Mouse (Mus musculus) liver, adult 2 months (tissue): ENCODE measurements around the gene Mb21d2. TPM values are rescaled to one million over a fixed set of nuclear protein-coding genes. Genes with fewer than 3 reads are reported as not detected.

Experiments
- DNase-seq: peaks from one replicate; pipeline ENCODE4 v3.0.0-alpha.2; 2011; ENCODE audit warnings: low read depth, low spot score; ENCODE audit errors: extremely low read depth
- H3K27ac ChIP-seq: fragments of 200-500 bp; replicated peaks from 2 replicates; pipeline ENCODE4 v1.5.1; 2012; ENCODE audit warnings: low read depth, mild to moderate bottlenecking, control low read depth, inconsistent platforms, low read length; ENCODE audit not compliant: insufficient read depth
- H3K27me3 ChIP-seq: fragments of 200-500 bp; 2 replicates; pipeline ENCODE4 v1.6.1; 2012; ENCODE audit warnings: mild to moderate bottlenecking, moderate library complexity, low read length, inconsistent platforms; ENCODE audit not compliant: control insufficient read depth, insufficient read depth
- H3K36me3 ChIP-seq: fragments of 200-500 bp; 2 replicates; pipeline ENCODE4 v1.6.1; 2012; ENCODE audit warnings: low read length, inconsistent platforms; ENCODE audit not compliant: control insufficient read depth, insufficient read depth
- H3K4me1 ChIP-seq: fragments of 200-500 bp; 2 replicates; pipeline ENCODE4 v1.6.1; 2011; ENCODE audit warnings: low read length; ENCODE audit not compliant: control insufficient read depth, insufficient read depth
- H3K4me3 ChIP-seq: fragments of 200-500 bp; 2 replicates; pipeline ENCODE4 v1.5.1; 2011; ENCODE audit warnings: low read depth, mild to moderate bottlenecking, control low read depth, low read length, moderate library complexity; ENCODE audit not compliant: insufficient read depth
- H3K79me2 ChIP-seq: fragments of 200-500 bp; 2 replicates; pipeline ENCODE4 v1.6.1; 2012; ENCODE audit warnings: inconsistent platforms, mild to moderate bottlenecking, low read length, moderate library complexity; ENCODE audit not compliant: control insufficient read depth, insufficient read depth
- H3K9ac ChIP-seq: fragments of 200-500 bp; 2 replicates; pipeline ENCODE4 v1.6.1; 2012; ENCODE audit warnings: low read depth, mild to moderate bottlenecking, control low read depth, inconsistent platforms, low read length
- CTCF ChIP-seq: fragments of 200-500 bp; IDR thresholded peaks from 2 replicates; pipeline ENCODE4 v1.5.1; 2011; ENCODE audit warnings: low read depth, low read length, control low read depth
- POLR2A ChIP-seq: fragments of 200-500 bp; IDR thresholded peaks from 2 replicates; pipeline ENCODE4 v1.6.1; 2011; ENCODE audit warnings: low read length, control low read depth; ENCODE audit not compliant: insufficient read depth; ENCODE audit errors: extremely low read depth
- WGBS: fragments of 180-500 bp; shearing (Covaris S2); methylation state at CpG from one replicate; pipeline ENCODE4 v1.1.7; 2018; 5-methylcytosine and 5-hydroxymethylcytosine counted together
- polyA plus RNA-seq: library from polyadenylated mRNA; depleted of rRNA; stranded (reverse); fragments of >200 nt; gene quantifications from 2 replicates; pipeline ENCODE4 v1.2.3, GENCODE M21; 2012
- total RNA-seq: library from RNA; depleted of rRNA; stranded (reverse); fragments of >200 nt; gene quantifications from 2 replicates; pipeline ENCODE4 v1.2.3, GENCODE M21; 2014

The Mb21d2 gene
- total and polyA plus RNA-seq, 2 experiments, result 8.6 to 14.1 TPM

DNA sequence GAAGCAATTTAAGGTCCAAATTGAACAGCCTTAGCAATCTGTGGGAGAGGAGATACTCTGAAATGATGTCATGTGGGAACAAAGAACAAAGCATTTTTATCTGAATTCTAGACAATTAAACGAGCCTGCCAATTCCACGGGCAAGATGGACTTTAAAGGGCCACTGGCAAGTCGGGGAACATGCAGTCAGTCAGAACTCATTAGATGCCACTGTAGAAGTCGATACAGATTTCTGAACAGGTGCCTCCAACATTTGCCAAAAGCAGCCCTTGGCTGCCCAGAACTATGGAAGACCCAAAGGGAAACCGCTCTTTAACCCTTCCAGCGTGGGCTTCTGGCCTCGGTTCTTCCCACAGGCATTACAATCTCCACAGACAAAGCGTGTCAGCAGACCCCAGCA is 45.8 kb downstream of the Mb21d2 start:
- no peak for DNase-seq
- Histone ChIP-seq H3K4me3 (no peak overlapping the region), H3K27ac (no peak overlapping the region), H3K27me3 (no peaks in the 10 kb centered on the region), H3K79me2 (peaks cover 35% of the 10 kb centered on the region; the same call in 1 of the 2 replicates), H3K4me1 (peaks cover 45% of the 10 kb centered on the region), H3K9ac (no peak overlapping the region), H3K36me3 (no peaks in the 10 kb centered on the region)
- 70% methylated on average over 8 of the region's 8 CpGs for WGBS
- no peak for TF ChIP-seq CTCF
- no peak for TF ChIP-seq POLR2A

DNA sequence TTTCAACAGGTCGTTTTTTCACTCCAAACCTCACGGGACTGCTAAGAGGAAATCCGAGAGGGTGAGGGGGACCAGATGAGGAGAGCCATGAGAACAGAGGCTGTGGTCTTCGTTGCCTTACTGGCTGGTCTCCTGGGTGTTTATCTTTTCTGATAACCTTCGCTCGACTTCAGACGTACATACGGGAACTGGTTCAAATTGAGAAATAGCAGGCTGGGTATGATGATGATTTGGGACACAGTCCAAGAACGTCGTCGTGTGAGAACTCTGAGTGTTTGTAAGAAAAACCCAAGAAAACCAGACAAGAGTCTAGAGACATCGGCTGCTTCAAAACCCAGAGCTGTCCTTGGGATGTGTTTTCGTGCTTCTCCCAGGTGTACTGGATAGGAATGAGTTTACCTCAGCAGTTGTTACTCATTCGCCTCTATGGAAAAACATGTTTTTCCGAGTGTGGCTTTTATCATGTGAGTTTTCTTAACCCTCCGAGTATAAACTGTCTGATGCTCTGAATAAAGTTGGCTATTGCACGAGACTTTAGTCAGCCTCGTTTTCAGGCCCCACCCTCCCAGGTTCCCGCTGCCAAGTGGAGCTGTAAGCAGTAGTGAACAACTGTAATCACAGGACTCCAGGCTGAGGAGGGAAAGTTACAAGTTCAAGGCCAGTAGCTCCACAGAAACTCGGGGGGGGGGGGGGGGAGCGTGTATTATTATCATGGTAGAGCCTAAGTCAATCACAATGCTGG is 46.6 kb downstream of the Mb21d2 start:
- Histone ChIP-seq H3K79me2 (peaks cover 39% of the 10 kb centered on the region; the same call in 1 of the 2 replicates), H3K27ac (peak overlapping the region; percentile 43; the same call in 1 of the 2 replicates), H3K4me1 (peaks cover 45% of the 10 kb centered on the region), H3K36me3 (no peaks in the 10 kb centered on the region), H3K27me3 (no peaks in the 10 kb centered on the region), H3K9ac (0 out of 2 replicates have a peak overlapping the region, but pooled peaks have one; percentile 24), H3K4me3 (no peak overlapping the region)
- TF ChIP-seq CTCF (no peak), POLR2A (no peak)
- DNase-seq, result peak; percentile 77
- WGBS, result 12% methylated on average over 21 of the region's 21 CpGs

DNA sequence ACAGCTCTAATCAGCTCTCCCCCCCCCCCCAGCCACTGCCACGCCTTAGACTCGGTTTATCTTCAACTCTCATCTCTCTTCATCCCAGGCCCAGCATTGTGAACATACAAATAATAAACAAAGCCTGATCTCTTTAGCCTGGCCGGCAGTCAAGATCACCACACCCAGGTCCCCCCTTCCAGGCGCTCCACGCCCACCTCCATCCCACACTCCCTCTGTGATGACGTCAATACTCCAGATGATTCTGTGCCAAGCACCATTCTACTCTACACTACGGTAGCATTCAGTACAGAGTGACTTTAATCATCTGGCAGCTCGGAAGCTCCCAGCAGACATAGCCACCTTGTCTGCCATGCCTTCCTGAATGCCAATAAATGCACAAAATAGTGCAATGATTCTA is 47.7 kb downstream of the Mb21d2 start:
- no peak for TF ChIP-seq CTCF
- TF ChIP-seq POLR2A, result no peak
- Histone ChIP-seq H3K27me3 (no peaks in the 10 kb centered on the region), H3K4me3 (no peak overlapping the region), H3K79me2 (peaks cover 43% of the 10 kb centered on the region; the same call in 1 of the 2 replicates), H3K9ac (no peak overlapping the region), H3K27ac (no peak overlapping the region), H3K4me1 (peaks cover 38% of the 10 kb centered on the region), H3K36me3 (no peaks in the 10 kb centered on the region)
- DNase-seq, result no peak
- 32% methylated on average over 8 of the region's 8 CpGs for WGBS

GRCm38 (mm10) chr16:28880756-28881155 is 48.7 kb downstream of the Mb21d2 start:
- Histone ChIP-seq H3K27me3 (no peaks in the 10 kb centered on the region), H3K36me3 (no peaks in the 10 kb centered on the region), H3K27ac (no peak overlapping the region), H3K9ac (no peak overlapping the region), H3K79me2 (peaks cover 46% of the 10 kb centered on the region; the same call in 1 of the 2 replicates), H3K4me1 (peaks cover 34% of the 10 kb centered on the region), H3K4me3 (no peak overlapping the region)
- DNase-seq, result peak; percentile 83
- 11% methylated on average over 8 of the region's 8 CpGs for WGBS
- TF ChIP-seq POLR2A, result no peak
- TF ChIP-seq CTCF, result no peak

DNA sequence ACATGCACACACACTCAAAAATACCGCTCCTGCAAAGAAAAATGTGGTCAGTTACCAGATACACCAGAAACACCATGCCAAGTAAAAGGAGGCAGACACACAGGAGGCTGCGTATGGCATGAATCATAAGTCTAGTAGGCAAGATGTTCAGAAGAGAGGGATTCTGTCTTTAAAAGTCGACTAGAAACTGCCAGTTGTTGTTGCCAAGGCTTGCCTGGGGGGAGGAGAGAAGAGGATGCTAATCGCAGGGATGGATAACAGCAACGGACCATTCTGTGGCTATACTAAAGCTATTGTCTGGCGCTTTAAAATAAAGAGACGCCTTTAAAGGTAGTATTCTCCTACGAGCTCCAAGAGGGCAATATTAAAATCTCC is 49.2 kb downstream of the Mb21d2 start:
- Histone ChIP-seq H3K4me1 (peaks cover 30% of the 10 kb centered on the region), H3K9ac (no peak overlapping the region), H3K4me3 (no peak overlapping the region), H3K27ac (no peak overlapping the region), H3K36me3 (no peaks in the 10 kb centered on the region), H3K27me3 (no peaks in the 10 kb centered on the region), H3K79me2 (peaks cover 46% of the 10 kb centered on the region; the same call in 1 of the 2 replicates)
- TF ChIP-seq POLR2A, result no peak
- no peak for TF ChIP-seq CTCF
- no peak for DNase-seq
- 44% methylated on average over 8 of the region's 8 CpGs for WGBS

DNA sequence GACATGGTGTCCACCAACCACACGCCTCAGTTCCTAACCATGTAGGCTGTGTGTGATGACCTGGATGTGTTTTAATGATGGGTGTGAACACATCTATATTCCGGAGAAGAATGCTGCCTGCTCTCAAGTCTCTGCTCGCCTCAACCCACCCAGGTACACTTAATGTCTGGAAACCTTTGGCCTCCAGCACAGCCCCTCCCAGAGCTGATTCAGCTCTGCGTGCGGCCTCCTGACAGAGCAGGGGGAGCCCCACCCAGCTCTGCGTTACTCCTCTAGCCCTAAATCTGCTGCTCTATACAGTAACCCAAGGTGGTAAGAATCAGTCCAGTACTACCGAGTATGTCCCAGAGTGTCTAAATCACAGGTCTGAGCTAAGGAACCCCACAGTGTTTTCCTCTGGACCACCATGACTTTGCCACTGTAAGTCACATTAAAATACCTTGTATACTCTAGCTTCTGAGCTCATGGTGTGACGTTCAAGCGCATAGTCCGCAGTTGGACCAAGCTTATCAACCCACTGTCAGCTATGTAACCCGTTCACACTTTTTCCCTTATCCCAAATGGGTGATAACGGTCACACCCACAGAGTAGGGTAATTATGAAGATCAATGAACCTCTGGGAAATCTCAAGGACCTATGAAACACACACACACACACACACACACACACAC is 49.7 kb downstream of the Mb21d2 start:
- no peak for DNase-seq
- Histone ChIP-seq H3K27me3 (no peaks in the 10 kb centered on the region), H3K4me1 (peaks cover 26% of the 10 kb centered on the region), H3K36me3 (no peaks in the 10 kb centered on the region), H3K4me3 (no peak overlapping the region), H3K9ac (no peak overlapping the region), H3K79me2 (peaks cover 46% of the 10 kb centered on the region; the same call in 1 of the 2 replicates), H3K27ac (no peak overlapping the region)
- 89% methylated on average over 12 of the region's 12 CpGs for WGBS
- TF ChIP-seq POLR2A (no peak), CTCF (no peak)
